Mouse (Mus musculus) brain, embryonic 14.5 days (tissue): Measurements from ENCODE around the gene Arv1.

Source experiments
- CTCF ChIP-seq: fragments of 200-500 bp; IDR thresholded peaks from 2 replicates; pipeline ENCODE4 v1.5.1; 2012; ENCODE audit warnings: inconsistent platforms, mild to moderate bottlenecking, moderate library complexity, borderline replicate concordance; ENCODE audit not compliant: insufficient read depth, insufficient read length; ENCODE audit errors: extremely low read depth
- POLR2A ChIP-seq: fragments of 200-500 bp; IDR thresholded peaks from 2 replicates; pipeline ENCODE4 v1.6.1; 2012; ENCODE audit warnings: mild to moderate bottlenecking, inconsistent platforms, borderline replicate concordance; ENCODE audit not compliant: poor library complexity, insufficient read depth, insufficient read length, severe bottlenecking; ENCODE audit errors: extremely low read depth

GRCm38 (mm10) chr8:124783228-124783627, 61.3 kb downstream of the Arv1 start:
- TF ChIP-seq POLR2A (no peak), CTCF (no peak)
